Mouse (Mus musculus) layer of hippocampus, adult 2 months (tissue): ENCODE data around the gene Rorc. TPM values are rescaled to one million over a fixed set of nuclear protein-coding genes. Genes with fewer than 3 reads are reported as not detected.

Experiments used
- DNase-seq, 2 experiments: peaks; one replicate each; pipeline ENCODE4 v3.0.0; 2022; ENCODE audit warnings: low spot score in 2 of 2
- H3K27ac ChIP-seq: fragments of 200-600 bp; 2 replicates; pipeline ENCODE4 v1.8.1; 2022
- H3K4me3 ChIP-seq: fragments of 200-600 bp; 2 replicates; pipeline ENCODE4 v1.8.1; 2022; ENCODE audit warnings: mild to moderate bottlenecking
- CTCF ChIP-seq: fragments of 200-600 bp; conservative IDR thresholded peaks from 2 replicates; pipeline ENCODE4 v1.8.1; 2022; ENCODE audit warnings: antibody characterized with exemption, mild to moderate bottlenecking, moderate library complexity
- long read RNA-seq, 2 experiments: library from polyadenylated mRNA; stranded (forward); transcript quantifications; one replicate each; pipeline ENCODE4 v2.0.0; 2021; ENCODE audit warnings: borderline mapping rate in 2 of 2
- total RNA-seq, 2 experiments: library from RNA; stranded (reverse); gene quantifications; 2 replicates each; pipeline ENCODE4 v1.2.3; 2021

Gene Rorc
- total RNA-seq: 1 to 10 TPM in 1 of 2 experiments, under 1 TPM in 1; 0.97 to 1.0 TPM
- long read RNA-seq, experiment 1, partial matches to known transcripts: 0 of 2 reads
- long read RNA-seq, experiment 1, other reads (novel, unspliced or antisense): 0 of 2 reads
- long read RNA-seq, experiment 2, partial matches to known transcripts: 0 of 1 reads
- long read RNA-seq, experiment 2, other reads (novel, unspliced or antisense): 0 of 1 reads

DNA sequence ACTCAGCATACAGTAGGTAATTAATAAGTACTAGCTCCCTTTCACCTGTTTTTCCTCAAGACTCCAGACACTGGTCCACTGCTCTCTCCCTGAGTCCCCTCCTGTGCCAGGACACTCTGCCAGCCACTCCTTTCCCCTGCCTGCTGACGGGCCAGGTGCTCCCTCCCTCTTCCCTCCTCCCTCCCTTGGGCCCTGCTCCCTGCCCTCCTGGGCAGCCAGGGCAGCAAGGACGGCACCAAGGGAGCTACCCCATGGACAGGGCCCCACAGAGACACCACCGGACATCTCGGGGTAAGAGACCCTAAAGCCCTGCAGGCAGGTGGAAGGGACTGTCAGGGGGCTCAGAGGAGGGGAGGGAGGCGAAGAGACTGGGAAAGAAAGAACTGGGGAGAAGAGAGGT lies at the start of gene Rorc:
Gene Rorc, plus strand, starts transcription at position 154 of the 400 bp plus-strand sequence.
- no peak for TF ChIP-seq CTCF
- DNase-seq: no peak
- H3K27ac ChIP-seq: peak within 1 kb of the TSS; percentile 46; the same call in 1 of the 2 replicates
- H3K4me3 ChIP-seq: peak within 1 kb of the TSS; percentile 38

DNA sequence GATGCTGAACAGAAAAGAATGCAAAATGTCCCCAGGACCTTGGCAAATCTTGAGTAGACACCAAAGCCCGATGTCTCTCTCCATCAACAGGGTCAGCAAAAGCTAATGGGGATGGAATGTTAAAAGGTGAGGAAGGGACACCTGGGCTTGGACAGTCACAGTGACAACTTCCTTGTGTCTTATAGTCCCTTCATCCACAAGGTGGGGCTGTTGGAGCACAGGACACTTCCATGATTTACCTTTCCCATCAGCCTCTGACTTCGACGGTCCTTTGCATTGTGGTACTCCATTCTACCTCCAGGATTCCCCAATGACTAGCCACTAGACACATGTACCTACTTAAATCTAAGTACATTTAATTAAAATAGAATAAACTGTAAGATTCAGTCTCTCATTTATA lies 43.9 kb upstream of the Rorc start:
- DNase-seq: no peak
- peak; percentile 64 for TF ChIP-seq CTCF
- H3K27ac ChIP-seq: no peak overlapping the region
- no peak overlapping the region for H3K4me3 ChIP-seq

DNA sequence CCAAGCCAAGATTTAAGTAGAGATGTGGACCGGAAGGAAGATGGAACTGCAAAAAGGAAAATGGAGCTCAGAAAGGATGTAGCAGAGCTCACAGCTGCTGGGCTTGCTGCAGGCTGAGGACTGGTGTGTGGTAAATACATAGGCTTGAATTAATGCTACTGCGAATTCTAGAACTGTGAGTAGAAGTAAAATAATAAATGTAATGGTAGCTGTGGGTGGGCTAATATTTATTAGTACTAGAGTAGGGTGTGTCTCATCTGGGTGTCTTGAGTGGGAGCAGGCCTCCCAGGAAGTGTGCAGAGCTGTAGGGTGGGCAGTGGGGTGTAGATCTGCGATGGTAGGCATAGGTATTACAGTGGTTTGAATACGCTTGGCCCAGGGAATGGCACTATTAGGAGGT lies 38.2 kb upstream of the Rorc start:
- Histone ChIP-seq H3K27ac (no peak overlapping the region), H3K4me3 (no peak overlapping the region)
- DNase-seq: no peak
- no peak for TF ChIP-seq CTCF

DNA sequence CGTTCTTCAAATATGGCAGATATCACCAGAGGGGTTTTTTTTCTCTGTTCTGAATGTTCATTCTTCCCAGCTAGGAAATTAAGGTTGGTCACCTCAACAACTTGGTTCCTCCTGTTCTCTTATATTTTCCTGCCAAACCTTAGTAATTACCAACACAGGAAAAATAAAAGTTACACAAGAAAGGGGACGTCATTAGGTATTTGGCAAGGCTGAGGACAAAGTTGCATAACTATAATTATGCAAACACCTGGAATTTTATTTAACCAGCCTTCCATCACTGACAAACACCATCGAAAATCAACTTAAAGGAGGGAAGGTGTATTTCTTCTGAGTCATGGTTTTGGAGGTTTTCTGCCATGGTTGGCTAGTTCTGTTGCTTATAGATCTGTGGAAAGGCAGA lies 34.1 kb upstream of the Rorc start:
- no peak for DNase-seq
- TF ChIP-seq CTCF: no peak
- H3K4me3 ChIP-seq: no peak overlapping the region
- H3K27ac ChIP-seq: no peak overlapping the region

DNA sequence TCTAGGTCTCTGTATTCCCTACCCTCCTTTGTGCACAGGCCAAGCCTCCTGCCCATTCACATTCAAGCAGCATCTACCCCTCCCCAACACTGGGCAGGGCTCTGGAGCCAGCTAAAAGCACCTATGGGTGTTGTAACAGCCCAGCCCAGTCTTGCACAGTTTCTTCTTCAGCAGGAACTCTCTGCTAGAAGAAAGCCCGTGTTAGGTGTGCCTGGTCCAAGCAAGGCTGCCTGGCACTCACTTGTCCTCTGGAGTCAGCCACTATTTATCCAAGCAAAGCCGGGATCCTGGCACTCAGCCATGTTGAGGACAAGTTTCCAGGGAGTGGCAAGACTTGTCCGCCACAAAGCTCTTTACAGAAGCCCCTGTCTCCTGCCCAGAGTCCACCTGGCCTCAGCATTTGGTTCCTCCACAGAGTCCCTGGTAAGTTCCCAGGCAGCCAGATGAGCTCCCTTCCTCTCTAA lies 30.6 kb upstream of the Rorc start, which contains the start of gene Them5:
Gene Them5, plus strand, starts transcription at position 141 of the 464 bp plus-strand sequence.
- no peak within 1 kb of the TSS for H3K27ac ChIP-seq
- H3K4me3 ChIP-seq: no peak within 1 kb of the TSS
- no peak for DNase-seq
- TF ChIP-seq CTCF: no peak

DNA sequence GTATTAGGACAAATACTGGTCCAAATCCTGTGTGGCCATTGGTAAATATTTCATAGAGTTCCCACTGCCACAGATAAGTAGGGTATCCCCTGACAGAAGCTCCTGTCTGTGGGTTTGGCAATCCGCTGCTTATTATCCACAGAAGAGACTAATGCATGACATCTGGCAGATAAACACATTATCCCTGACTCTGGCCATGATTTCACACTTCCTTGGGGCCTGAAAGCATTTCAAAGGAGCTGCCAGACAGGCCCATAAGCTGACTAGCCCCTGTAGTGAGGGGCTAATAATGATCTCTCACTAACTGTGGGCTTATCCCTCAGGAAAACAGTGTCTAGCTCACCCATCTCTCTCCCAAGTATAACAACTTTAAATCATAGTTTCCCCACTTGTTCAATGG lies 30.0 kb upstream of the Rorc start:
- no peak overlapping the region for H3K4me3 ChIP-seq
- no peak overlapping the region for H3K27ac ChIP-seq
- DNase-seq: no peak
- TF ChIP-seq CTCF: no peak

DNA sequence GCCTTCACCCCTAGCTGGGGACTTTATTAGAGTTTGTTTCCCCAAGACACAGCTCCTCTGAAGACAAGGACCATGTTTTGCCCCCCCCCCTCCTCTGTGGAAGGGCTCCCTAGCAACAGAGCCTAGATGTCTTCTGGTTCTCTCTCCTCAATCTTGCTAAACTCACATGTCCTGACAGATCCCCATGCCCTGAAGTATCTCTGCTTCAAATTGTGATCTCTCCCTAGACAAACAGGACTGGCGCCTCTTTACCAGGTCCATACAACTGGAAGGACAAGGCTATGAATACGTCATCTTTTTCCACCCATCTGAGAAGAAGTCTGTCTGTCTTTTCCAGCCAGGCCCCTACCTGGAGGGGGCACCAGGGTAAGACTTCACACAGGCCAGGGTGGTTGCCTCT lies 28.4 kb upstream of the Rorc start:
- no peak overlapping the region for H3K4me3 ChIP-seq
- no peak overlapping the region for H3K27ac ChIP-seq
- no peak for DNase-seq
- no peak for TF ChIP-seq CTCF

DNA sequence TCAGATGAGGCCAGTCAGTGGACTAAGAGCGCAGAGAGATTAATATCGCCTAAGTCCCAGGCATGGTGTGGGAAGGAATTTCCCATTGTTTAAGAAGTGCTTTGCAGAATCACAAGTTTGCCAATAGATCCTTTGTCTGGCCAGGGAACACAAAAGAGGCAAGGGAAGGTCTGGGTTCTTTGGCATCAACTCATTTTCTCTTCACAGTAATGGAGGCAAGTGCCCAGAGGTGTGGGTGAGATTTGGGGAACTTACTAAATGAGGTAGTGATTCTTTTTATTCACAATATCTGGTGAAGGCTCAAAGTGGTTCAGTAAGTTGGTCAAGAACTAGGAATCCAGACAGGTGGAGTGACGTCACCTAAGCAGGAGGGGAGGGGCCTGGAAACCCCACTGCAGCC lies 27.7 kb upstream of the Rorc start:
- no peak overlapping the region for H3K4me3 ChIP-seq
- DNase-seq: no peak
- TF ChIP-seq CTCF: no peak
- no peak overlapping the region for H3K27ac ChIP-seq

DNA sequence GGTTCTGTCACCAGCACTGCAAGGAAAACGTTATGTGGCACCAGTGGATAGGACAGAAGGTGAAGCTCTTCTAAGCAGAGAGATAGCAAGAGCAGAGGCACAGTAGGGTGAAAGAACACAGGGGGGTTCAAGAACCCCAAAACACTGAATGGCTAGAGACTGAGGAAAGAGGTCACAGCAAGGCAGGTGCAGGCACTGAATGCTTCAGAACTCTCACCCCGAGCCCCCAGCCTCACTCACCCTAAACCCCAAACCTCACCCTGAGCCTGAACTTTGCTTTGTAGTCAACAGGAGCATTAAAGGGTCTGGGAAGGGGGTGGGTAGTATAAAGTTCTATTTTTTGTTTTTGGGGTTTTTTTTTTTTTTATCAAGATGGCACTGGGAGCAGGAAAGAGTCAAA lies 24.4 kb upstream of the Rorc start:
- TF ChIP-seq CTCF: no peak

DNA sequence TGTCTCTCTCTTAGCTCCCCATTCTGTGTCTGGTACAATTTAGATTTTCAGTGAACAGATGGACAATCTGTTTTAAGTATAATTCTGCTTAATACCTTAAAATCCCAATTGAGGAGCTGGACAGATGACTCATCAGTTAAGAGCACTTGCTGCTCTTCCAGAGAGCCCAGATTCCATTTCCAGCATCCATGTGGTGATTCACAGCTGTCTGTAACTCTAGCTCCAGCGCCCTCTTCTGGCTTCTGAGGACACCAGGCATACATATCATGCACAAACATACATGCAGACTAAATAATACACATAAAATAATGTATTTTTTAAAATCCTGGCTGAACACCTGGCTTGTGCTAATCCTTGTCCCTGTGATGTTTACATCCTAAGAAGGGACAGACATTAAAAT lies 11.8 kb upstream of the Rorc start:
- Histone ChIP-seq H3K27ac (peak overlapping the region; percentile 59), H3K4me3 (no peak overlapping the region)
- DNase-seq: peak in 1 of 2 experiments; percentile 66
- peak; percentile 76 for TF ChIP-seq CTCF

More for the DNA sequence above, 24.4 kb upstream of the Rorc start:
- H3K4me3 ChIP-seq: no peak overlapping the region
- DNase-seq: no peak
- no peak overlapping the region for H3K27ac ChIP-seq

DNA sequence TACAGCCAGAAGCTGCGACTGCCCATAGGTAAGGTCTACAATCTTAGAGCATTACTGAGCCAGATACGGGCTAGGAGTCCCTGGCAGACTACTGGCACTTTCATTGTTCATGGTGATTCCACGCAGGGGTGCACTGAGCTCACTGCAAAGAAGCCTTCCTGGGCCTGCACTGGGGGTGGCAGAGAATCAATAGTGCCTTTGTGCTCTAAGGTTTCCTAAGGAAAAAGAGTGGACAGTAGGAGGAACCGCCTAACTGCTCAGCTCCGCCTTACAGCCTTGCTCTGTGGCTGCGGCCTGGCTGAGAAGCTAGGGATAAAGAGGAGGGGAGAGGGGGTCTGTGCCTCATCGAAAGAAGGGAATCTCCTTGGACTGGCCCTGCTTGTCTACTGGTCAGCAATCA lies 10.5 kb upstream of the Rorc start, which contains the start of gene C2cd4d:
Gene C2cd4d, plus strand, starts transcription at position 301 of the 400 bp plus-strand sequence.
- no peak for TF ChIP-seq CTCF

DNA sequence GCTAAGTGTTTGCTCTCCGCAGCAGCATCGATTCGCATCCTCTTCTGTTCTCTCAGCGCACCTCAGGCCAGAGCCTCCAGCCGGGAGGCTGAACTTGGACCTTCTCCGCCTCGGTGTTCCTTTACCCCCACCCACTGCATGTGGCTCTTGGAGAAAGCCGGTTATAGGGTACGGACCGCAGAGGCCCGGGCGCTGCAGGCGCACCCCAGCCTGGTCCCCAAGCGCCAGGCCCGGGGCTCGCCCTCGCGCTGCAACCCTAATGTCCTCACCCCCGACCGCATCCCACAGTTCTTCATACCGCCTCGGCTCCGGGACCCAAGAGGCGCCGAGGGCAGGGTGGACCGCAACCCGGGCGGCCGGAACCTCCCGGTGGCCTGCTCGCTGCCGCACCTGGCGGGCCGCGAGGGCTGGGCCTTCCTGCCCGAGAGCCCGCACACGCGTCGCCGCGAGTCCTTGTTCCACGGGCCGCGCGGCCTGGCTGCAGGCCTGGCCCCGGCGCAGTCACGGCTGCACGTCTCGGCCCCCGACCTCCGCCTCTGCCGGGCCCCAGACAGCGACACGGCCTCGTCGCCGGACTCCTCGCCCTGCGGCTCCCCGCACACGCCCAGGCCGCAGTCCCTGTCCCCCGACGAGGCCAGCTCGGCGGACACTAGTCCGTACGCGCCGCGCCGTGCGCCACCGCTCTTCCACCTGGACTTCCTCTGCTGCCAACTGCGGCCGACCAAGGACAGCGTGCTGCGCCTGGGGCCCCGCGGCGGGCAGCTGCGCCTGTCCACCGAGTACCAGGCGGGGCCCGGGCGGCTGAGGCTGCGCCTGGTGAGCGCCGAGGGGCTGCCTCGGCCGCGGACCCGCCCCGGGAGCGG lies 9.1 kb upstream of the Rorc start:
- no peak for TF ChIP-seq CTCF
- peak overlapping the region; percentile 37 for H3K27ac ChIP-seq
- no peak for DNase-seq
- peak overlapping the region; percentile 59 for H3K4me3 ChIP-seq

More for the DNA sequence above, 10.5 kb upstream of the Rorc start, which contains the start of gene C2cd4d:
- Histone ChIP-seq H3K4me3 (peak within 1 kb of the TSS; percentile 59), H3K27ac (peak within 1 kb of the TSS; percentile 37; the same call in 1 of the 2 replicates)
- no peak for DNase-seq

DNA sequence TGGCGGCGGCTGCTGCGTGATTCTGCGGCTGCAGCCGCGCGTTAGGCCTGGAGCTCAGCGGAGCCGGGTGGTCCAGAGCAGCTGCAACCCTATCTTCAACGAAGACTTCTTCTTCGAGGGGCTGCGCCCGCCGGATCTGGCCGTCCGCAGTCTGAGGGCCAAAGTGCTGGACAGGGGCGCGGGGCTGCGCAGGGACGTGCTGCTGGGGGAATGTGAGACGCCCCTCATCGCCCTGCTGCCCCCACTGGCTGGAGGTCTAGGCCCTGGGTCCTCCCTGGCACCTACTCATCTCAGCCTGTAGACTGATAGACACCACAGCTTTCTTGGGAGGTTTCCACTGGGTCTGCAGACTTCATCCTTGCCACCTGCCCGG lies 8.5 kb upstream of the Rorc start:
- Histone ChIP-seq H3K27ac (peak overlapping the region; percentile 37; the same call in 1 of the 2 replicates), H3K4me3 (peak overlapping the region; percentile 59)
- no peak for TF ChIP-seq CTCF
- DNase-seq: no peak
